Mouse (Mus musculus): ENCODE measurements around the gene Npas3.

Npas3 gene

GRCm38 (mm10) chr12:54060732-54061131 lies 812.3 kb downstream of the Npas3 start:
- peak; percentile 42 to 82 for DNase-seq (ENCODE audit: low spot score in 2 of 2)

- no peak for DNase-seq (ENCODE audit: low spot score in 2 of 2)
Observed at GRCm38 (mm10) chr12:54061168-54061567, 812.7 kb downstream of the Npas3 start.

GRCm38 (mm10) chr12:54064986-54065385 lies 816.5 kb downstream of the Npas3 start:
- DNase-seq (ENCODE audit: low spot score in 2 of 2), result no peak

- DNase-seq (ENCODE audit: low spot score in 2 of 2), result no peak
Observed at GRCm38 (mm10) chr12:54065607-54066006, 817.1 kb downstream of the Npas3 start.

- DNase-seq (ENCODE audit: low spot score in 2 of 2), result no peak
Observed at GRCm38 (mm10) chr12:54067419-54067818, 818.9 kb downstream of the Npas3 start.

- DNase-seq (ENCODE audit: low spot score in 2 of 2), result no peak
Observed at GRCm38 (mm10) chr12:54067886-54068756, 819.6 kb downstream of the Npas3 start.

GRCm38 (mm10) chr12:54068757-54069146 lies 820.3 kb downstream of the Npas3 start:
- DNase-seq (ENCODE audit: low spot score in 2 of 2), result no peak

GRCm38 (mm10) chr12:54074012-54074411 lies 825.5 kb downstream of the Npas3 start:
- no peak for DNase-seq (ENCODE audit: low spot score in 2 of 2)

GRCm38 (mm10) chr12:54080996-54081395 lies 832.5 kb downstream of the Npas3 start:
- no peak for DNase-seq (ENCODE audit: low spot score in 2 of 2)

GRCm38 (mm10) chr12:54093729-54094128 lies 845.3 kb downstream of the Npas3 start:
- DNase-seq (ENCODE audit: low spot score in 2 of 2), result no peak

GRCm38 (mm10) chr12:54096492-54096891 lies 848.0 kb downstream of the Npas3 start:
- no peak for DNase-seq (ENCODE audit: low spot score in 2 of 2)

GRCm38 (mm10) chr12:54098136-54098535 lies 849.7 kb downstream of the Npas3 start:
- no peak for DNase-seq (ENCODE audit: low spot score in 2 of 2)

GRCm38 (mm10) chr12:54098785-54099184 lies 850.3 kb downstream of the Npas3 start:
- DNase-seq (ENCODE audit: low spot score in 2 of 2), result peak in 1 of 2 experiments; percentile 42

GRCm38 (mm10) chr12:54099458-54099857 lies 851.0 kb downstream of the Npas3 start:
- no peak for DNase-seq (ENCODE audit: low spot score in 2 of 2)

GRCm38 (mm10) chr12:54101307-54101870 lies 852.9 kb downstream of the Npas3 start:
- no peak for DNase-seq (ENCODE audit: low spot score in 2 of 2)

- no peak for DNase-seq (ENCODE audit: low spot score in 2 of 2)
Observed at GRCm38 (mm10) chr12:54102500-54102899, 854.0 kb downstream of the Npas3 start.

GRCm38 (mm10) chr12:54105531-54105930 lies 857.1 kb downstream of the Npas3 start:
- DNase-seq (ENCODE audit: low spot score in 2 of 2), result no peak

GRCm38 (mm10) chr12:54105946-54106345 lies 857.5 kb downstream of the Npas3 start:
- DNase-seq (ENCODE audit: low spot score in 2 of 2), result no peak

- DNase-seq (ENCODE audit: low spot score in 2 of 2), result no peak
Observed at GRCm38 (mm10) chr12:54110342-54110741, 861.9 kb downstream of the Npas3 start.

GRCm38 (mm10) chr12:54110930-54111329 lies 862.5 kb downstream of the Npas3 start:
- DNase-seq (ENCODE audit: low spot score in 2 of 2), result no peak

- DNase-seq (ENCODE audit: low spot score in 2 of 2), result no peak
Observed at GRCm38 (mm10) chr12:54120386-54120785, 871.9 kb downstream of the Npas3 start.

GRCm38 (mm10) chr12:54121286-54121685 lies 872.8 kb downstream of the Npas3 start:
- no peak for DNase-seq (ENCODE audit: low spot score in 2 of 2)

All from frontal cortex, postnatal 10 days (tissue).